In the genomic region with DNA sequence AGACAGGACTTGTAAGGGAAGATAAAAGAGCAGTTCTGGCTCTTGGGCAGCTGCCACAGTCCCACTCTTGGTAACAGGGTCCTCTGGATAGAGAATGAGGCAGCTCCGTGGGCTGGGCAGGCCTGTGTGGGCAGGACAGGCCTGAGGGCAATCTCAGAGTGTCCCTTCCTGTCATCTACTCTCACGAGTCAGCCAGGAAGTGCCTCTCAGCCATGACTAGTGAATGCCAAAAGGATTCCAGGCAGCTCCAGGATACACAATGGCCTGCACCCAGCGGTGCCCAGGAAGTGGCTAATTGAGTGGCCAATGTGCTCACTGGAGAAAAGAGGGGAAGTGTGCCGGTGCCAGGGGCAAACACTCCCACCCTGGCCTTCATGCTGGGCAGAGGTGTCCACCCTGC, we compare ENCODE assay signal across 9 mouse cellular contexts. TPM values are rescaled to one million over a fixed set of nuclear protein-coding genes. Genes with fewer than 3 reads are reported as not detected.
DNase-seq lines count a peak whose midpoint lies in the region; ATAC-seq lines count a peak whose summit lies in the region.
"Had no signal": no experiment of that assay in that cellular context is flagged by ENCODE, and none has a peak within 500 bp of the region (broad histone marks: within the 10 kb centered on the region; RNA-seq: fewer than 3 reads in every experiment).

No protein-coding gene starts in this region.

- H3K27ac ChIP-seq in hindbrain, embryonic 10.5 days: peak overlapping the region; percentile 42; the same call in 1 of the 2 replicates
- no peak overlapping the region; the same call in 1 of the 2 replicates for H3K27ac ChIP-seq in hindbrain, embryonic 11.5 days (ENCODE audit: low read depth, low read length)
- peak overlapping the region; percentile 64 for H3K27ac ChIP-seq in brown adipose tissue, adult 24 weeks (replicated peaks; ENCODE audit: low read depth, low read length)
- H3K27ac ChIP-seq in heart, embryonic 15.5 days: peak overlapping the region; percentile 82
- H3K27ac ChIP-seq in lung, embryonic 16.5 days (ENCODE audit: low read length): peak overlapping the region; percentile 86

- no peak overlapping the region for H3K9ac ChIP-seq in hindbrain, embryonic 11.5 days (ENCODE audit: low read depth, low read length)
- H3K9ac ChIP-seq in heart, embryonic 15.5 days: no peak overlapping the region
- peak overlapping the region; percentile 3 for H3K9ac ChIP-seq in lung, embryonic 16.5 days (ENCODE audit: low read length)

- ATAC-seq in hindbrain, embryonic 11.5 days (ENCODE audit: low FRiP score): no peak
- ATAC-seq in heart, embryonic 15.5 days (replicated peaks; ENCODE audit: insufficient number of reproducible peaks, insufficient read depth, low FRiP score, low read depth): peak; percentile 27
- ATAC-seq in lung, embryonic 16.5 days (ENCODE audit: low read depth): peak; percentile 35

- H3K36me3 ChIP-seq in hindbrain, embryonic 10.5 days: no peaks in the 10 kb centered on the region
- no peaks in the 10 kb centered on the region for H3K36me3 ChIP-seq in hindbrain, embryonic 11.5 days (ENCODE audit: control insufficient read depth, insufficient read depth, low read length)
- H3K36me3 ChIP-seq in heart, embryonic 15.5 days: no peaks in the 10 kb centered on the region
- no peaks in the 10 kb centered on the region for H3K36me3 ChIP-seq in lung, embryonic 16.5 days (ENCODE audit: control insufficient read depth, insufficient read depth, low read length)

- H3K4me1 ChIP-seq in hindbrain, embryonic 10.5 days (replicated peaks): peaks cover 32% of the 10 kb centered on the region
- no peaks in the 10 kb centered on the region for H3K4me1 ChIP-seq in hindbrain, embryonic 11.5 days (replicated peaks; ENCODE audit: control insufficient read depth, insufficient read depth, low read length)
- peaks cover 25% of the 10 kb centered on the region for H3K4me1 ChIP-seq in brown adipose tissue, adult 24 weeks (ENCODE audit: control insufficient read depth, insufficient read depth, insufficient read length, low read length)
- peaks cover 38% of the 10 kb centered on the region for H3K4me1 ChIP-seq in heart, embryonic 15.5 days (replicated peaks)
- H3K4me1 ChIP-seq in lung, embryonic 16.5 days (replicated peaks; ENCODE audit: control insufficient read depth, insufficient read depth, low read length): peaks cover 36% of the 10 kb centered on the region

- peaks cover 6% of the 10 kb centered on the region for H3K27me3 ChIP-seq in hindbrain, embryonic 10.5 days (ENCODE audit: insufficient read depth, poor library complexity, severe bottlenecking)
- H3K27me3 ChIP-seq in hindbrain, embryonic 11.5 days (ENCODE audit: control insufficient read depth, insufficient read depth, low read length): no peaks in the 10 kb centered on the region
- H3K27me3 ChIP-seq in heart, embryonic 15.5 days: no peaks in the 10 kb centered on the region
- no peaks in the 10 kb centered on the region for H3K27me3 ChIP-seq in lung, embryonic 16.5 days (ENCODE audit: control insufficient read depth, insufficient read depth, low read depth, low read length)

- WGBS in hindbrain, embryonic 10.5 days: 40% methylated on average over 4 of the region's 4 CpGs
- 48% methylated on average over 4 of the region's 4 CpGs for WGBS in hindbrain, embryonic 11.5 days
- 25% methylated on average over 4 of the region's 4 CpGs for WGBS in heart, embryonic 15.5 days
- WGBS in lung, embryonic 16.5 days: 18% methylated on average over 4 of the region's 4 CpGs

- H3K9me3 ChIP-seq in hindbrain, embryonic 10.5 days: 0 out of 2 replicates have a peak, but pooled peaks cover 2% of the 10 kb centered on the region
- no peaks in the 10 kb centered on the region for H3K9me3 ChIP-seq in hindbrain, embryonic 11.5 days (ENCODE audit: control insufficient read depth, low read length)
- no peaks in the 10 kb centered on the region for H3K9me3 ChIP-seq in heart, embryonic 15.5 days (replicated peaks)
- H3K9me3 ChIP-seq in lung, embryonic 16.5 days (ENCODE audit: control insufficient read depth, low read length): no peaks in the 10 kb centered on the region

- H3K4me2 ChIP-seq in hindbrain, embryonic 11.5 days (replicated peaks; ENCODE audit: low read depth, low read length): no peak overlapping the region
- H3K4me2 ChIP-seq in heart, embryonic 15.5 days: 0 out of 2 replicates have a peak overlapping the region, but pooled peaks have one; percentile 8
- H3K4me2 ChIP-seq in lung, embryonic 16.5 days (ENCODE audit: low read depth, low read length): no peak overlapping the region

- DNase-seq in hindbrain, embryonic 10.5 days (ENCODE audit: low spot score): no peak
- DNase-seq in hindbrain, embryonic 11.5 days (ENCODE audit: low spot score): no peak
- DNase-seq in ovary, adult 18-20 months (ENCODE audit: low spot score): no peak
- no peak for DNase-seq in adipocyte (ENCODE audit: low spot score)
- no peak for DNase-seq in thymus, postnatal 36 days
- DNase-seq: cerebellum, adult 11 months had no signal

- peak overlapping the region; percentile 2; the same call in 1 of the 2 replicates for H3K4me3 ChIP-seq in hindbrain, embryonic 10.5 days
- no peak overlapping the region for H3K4me3 ChIP-seq in hindbrain, embryonic 11.5 days (ENCODE audit: low read depth, low read length)
- H3K4me3 ChIP-seq in brown adipose tissue, adult 24 weeks (ENCODE audit: insufficient read depth, low read depth, low read length): no peak overlapping the region
- H3K4me3 ChIP-seq in heart, embryonic 15.5 days: no peak overlapping the region
- H3K4me3 ChIP-seq in lung, embryonic 16.5 days (ENCODE audit: low read length): no peak overlapping the region

RNA-seq across cellular contexts. Expression of a gene that starts 7.4 kb away (rescaled TPM):
- 1.6 and 3.2 TPM in 2 replicates for polyA plus RNA-seq in hindbrain, embryonic 10.5 days (2016; fragmentation: Nextera tagmentation; extraction: Ambion mirVana)
- 1.9 TPM in 2 replicates for polyA plus RNA-seq in hindbrain, embryonic 11.5 days (2014; fragmentation: Nextera tagmentation; extraction: Ambion mirVana)
- 6.7 and 12.0 TPM in 2 replicates for polyA plus RNA-seq in brown adipose tissue, adult 24 weeks (2012; ENCODE audit: insufficient read depth, insufficient read length, missing spikeins)
- polyA plus RNA-seq in heart, embryonic 15.5 days (2015; fragmentation: Nextera tagmentation; extraction: Ambion mirVana): 0.68 and 2.5 TPM in 2 replicates
- polyA plus RNA-seq in lung, embryonic 16.5 days (2015; fragmentation: Nextera tagmentation; extraction: Ambion mirVana): 2.0 and 2.2 TPM in 2 replicates

RNA-seq across cellular contexts. Expression of a gene that starts 47.0 kb away (rescaled TPM):
- polyA plus RNA-seq in hindbrain, embryonic 10.5 days (2016; fragmentation: Nextera tagmentation; extraction: Ambion mirVana): 39.6 and 45.4 TPM in 2 replicates
- polyA plus RNA-seq in hindbrain, embryonic 11.5 days (2014; fragmentation: Nextera tagmentation; extraction: Ambion mirVana): 24.2 and 24.6 TPM in 2 replicates
- polyA plus RNA-seq in brown adipose tissue, adult 24 weeks (2012; ENCODE audit: insufficient read depth, insufficient read length, missing spikeins): 1.9 and 3.0 TPM in 2 replicates
- 9.9 and 16.5 TPM in 2 replicates for polyA plus RNA-seq in heart, embryonic 15.5 days (2015; fragmentation: Nextera tagmentation; extraction: Ambion mirVana)
- polyA plus RNA-seq in lung, embryonic 16.5 days (2015; fragmentation: Nextera tagmentation; extraction: Ambion mirVana): 15.3 and 16.4 TPM in 2 replicates

RNA-seq across cellular contexts. Expression of a gene that starts 59.0 kb away (rescaled TPM):
- polyA plus RNA-seq in hindbrain, embryonic 10.5 days (2016; fragmentation: Nextera tagmentation; extraction: Ambion mirVana): 21.4 and 25.3 TPM in 2 replicates
- 16.9 and 17.6 TPM in 2 replicates for polyA plus RNA-seq in hindbrain, embryonic 11.5 days (2014; fragmentation: Nextera tagmentation; extraction: Ambion mirVana)
- polyA plus RNA-seq in brown adipose tissue, adult 24 weeks (2012; ENCODE audit: insufficient read depth, insufficient read length, missing spikeins): 3.7 and 4.8 TPM in 2 replicates
- 13.2 and 17.0 TPM in 2 replicates for polyA plus RNA-seq in heart, embryonic 15.5 days (2015; fragmentation: Nextera tagmentation; extraction: Ambion mirVana)
- 17.8 and 18.2 TPM in 2 replicates for polyA plus RNA-seq in lung, embryonic 16.5 days (2015; fragmentation: Nextera tagmentation; extraction: Ambion mirVana)

RNA-seq across cellular contexts. Expression of a gene that starts 59.1 kb away (rescaled TPM):
- polyA plus RNA-seq in hindbrain, embryonic 10.5 days (2016; fragmentation: Nextera tagmentation; extraction: Ambion mirVana): 86.4 and 92.2 TPM in 2 replicates
- polyA plus RNA-seq in hindbrain, embryonic 11.5 days (2014; fragmentation: Nextera tagmentation; extraction: Ambion mirVana): 62.8 and 67.5 TPM in 2 replicates
- polyA plus RNA-seq in brown adipose tissue, adult 24 weeks (2012; ENCODE audit: insufficient read depth, insufficient read length, missing spikeins): 84.1 and 118 TPM in 2 replicates
- polyA plus RNA-seq in heart, embryonic 15.5 days (2015; fragmentation: Nextera tagmentation; extraction: Ambion mirVana): 80.9 and 84.1 TPM in 2 replicates
- 64.7 and 78.3 TPM in 2 replicates for polyA plus RNA-seq in lung, embryonic 16.5 days (2015; fragmentation: Nextera tagmentation; extraction: Ambion mirVana)
